Mouse (Mus musculus) cerebellum, postnatal 14 days (tissue): Measurements from ENCODE around the gene Dpep3.
"Not testable (repeated sequence)": the region's sequence is repeated elsewhere in the genome, so short reads cannot be mapped to it uniquely, and the experiment has no call there.

Experiments
- DNase-seq, 2 experiments: peaks; one replicate each; pipeline ENCODE4 v3.0.0; 2021; ENCODE audit warnings: mixed read lengths in 2 of 2

Dpep3 gene

DNA sequence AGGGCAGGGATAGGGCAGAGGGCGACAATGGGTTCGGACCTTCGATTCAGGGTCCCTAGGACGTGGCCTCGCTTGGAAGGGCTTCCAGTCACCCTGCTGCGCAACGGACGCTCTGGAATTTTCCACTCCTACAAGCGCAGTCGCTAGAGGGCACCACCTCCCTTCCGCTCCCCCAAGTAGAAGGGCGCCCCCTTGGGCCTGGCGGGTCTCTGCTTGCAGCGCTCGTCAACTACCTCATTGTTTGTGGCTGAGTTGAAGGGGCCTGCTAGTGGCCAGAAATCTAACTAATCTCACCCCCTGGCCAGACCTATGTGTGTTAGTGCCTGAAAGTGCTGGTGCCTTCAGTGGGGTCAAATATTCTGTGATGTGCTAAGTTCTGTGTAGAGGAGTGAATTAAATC is at the start of gene Dpep3:
Gene Dpep3 (minus strand): TSS at position 105 of the 400 bp plus-strand sequence.
- no peak for DNase-seq

- DNase-seq, result peak; percentile 94
These were observed 43.3 kb upstream of the Dpep3 start for GRCm38 (mm10) chr8:106022483-106022882.

DNA sequence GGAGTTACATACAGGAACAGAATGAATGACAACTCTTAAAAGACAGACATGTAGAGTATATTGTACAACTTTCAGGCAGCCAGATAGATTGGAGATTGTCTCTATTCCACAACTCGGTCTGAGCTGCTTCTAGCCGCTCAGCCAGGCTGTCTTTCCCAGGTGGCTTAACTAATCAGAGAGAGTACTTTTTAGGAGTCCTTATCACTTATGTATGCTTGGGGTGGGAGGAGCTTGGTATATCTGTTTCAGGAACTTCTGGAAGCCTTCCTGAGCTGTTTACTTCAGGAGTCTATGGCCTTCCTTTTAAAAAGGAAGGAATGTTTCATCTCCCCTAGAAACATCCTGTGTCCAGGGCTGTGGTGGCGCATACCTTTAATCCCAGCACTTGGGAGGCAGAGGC is 38.8 kb upstream of the Dpep3 start:
- no peak for DNase-seq

- DNase-seq, result no peak
These were observed 37.9 kb upstream of the Dpep3 start for GRCm38 (mm10) chr8:106017130-106017529.

DNA sequence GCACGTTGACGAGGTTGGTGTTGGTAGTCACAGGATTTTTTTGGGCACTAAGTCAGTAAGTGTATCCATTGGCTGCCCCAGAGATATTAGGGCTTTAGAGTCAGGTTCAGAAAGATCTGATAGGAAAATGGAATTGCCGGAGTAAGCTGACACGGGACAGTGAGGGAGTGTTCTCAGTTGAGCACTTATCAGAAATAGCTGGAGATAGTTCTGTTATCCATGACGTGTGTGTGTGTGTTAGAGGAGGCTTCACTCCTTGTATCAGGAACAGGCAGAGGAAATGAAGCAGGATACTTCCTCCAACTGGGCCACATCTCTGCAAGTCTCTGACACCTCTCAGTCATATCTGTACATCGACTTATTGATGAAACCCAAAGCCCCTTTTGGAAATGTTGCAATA is 37.1 kb upstream of the Dpep3 start:
- no peak for DNase-seq

DNA sequence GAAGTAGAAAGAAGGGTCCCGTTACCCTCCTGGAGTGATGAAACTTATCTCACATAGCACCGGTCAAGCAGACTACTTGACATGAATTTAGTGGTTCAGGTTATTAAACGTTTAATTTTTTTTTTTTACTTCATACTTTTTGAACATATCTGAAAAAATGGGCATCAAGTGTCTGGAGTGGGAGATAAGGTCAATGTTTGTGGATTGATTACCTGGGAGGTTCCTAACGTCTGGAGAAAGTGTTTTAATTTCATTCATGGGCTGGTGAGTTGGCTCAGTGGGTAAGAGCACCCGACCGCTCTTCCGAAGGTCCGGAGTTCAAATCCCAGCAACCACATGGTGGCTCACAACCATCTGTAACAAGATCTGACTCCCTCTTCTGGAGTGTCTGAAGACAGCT is 33.0 kb upstream of the Dpep3 start:
- DNase-seq, result not testable (repeated sequence)

- no peak for DNase-seq
These were observed 32.4 kb upstream of the Dpep3 start, which contains the start of gene Ddx28 for GRCm38 (mm10) chr8:106011643-106011986. Gene Ddx28, minus strand, starts transcription at chr8:106011882.

DNA sequence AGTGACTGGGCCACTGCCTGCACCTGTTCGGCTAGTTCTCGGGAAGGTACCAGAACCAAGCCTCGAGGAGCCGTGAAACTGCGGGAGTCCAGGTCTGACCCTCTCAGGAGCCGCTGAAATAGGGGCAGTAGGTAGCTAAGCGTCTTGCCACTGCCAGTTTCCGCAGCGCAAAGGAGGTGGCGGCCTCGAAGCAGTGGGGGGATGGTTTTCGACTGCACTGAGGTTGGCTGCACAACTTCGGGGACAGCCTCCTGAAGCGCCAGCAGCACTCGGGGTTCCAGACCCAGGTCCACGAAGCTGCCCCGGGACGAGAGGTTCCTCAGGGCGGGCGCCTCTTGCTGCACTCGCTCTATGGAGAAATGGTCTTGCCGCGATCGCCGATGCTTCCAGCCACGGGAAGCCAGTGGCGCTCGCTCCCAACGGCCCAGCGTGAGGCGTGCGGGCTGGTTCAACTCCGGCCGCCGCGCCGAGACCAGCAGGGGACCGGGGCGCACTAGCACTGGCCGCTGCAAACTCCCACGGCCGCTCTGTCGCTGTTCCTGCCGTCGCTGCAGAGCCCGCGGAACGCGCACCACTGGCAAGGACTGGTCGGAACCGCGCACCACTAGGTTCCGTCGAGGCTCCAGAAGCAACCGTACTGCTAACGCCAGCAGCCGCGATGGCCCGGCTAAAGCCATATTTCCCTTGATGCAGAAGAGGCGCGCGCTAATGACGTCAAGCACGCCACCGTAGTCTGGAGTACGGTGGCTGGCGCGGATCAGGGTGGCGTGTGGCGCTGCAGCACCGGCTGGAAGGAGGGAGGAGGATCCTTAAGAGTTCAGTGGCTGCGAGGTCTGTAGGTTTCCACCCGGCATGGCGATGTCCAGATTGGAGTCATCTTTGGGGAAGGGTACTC is 31.8 kb upstream of the Dpep3 start:
- peak; percentile 96 for DNase-seq

GRCm38 (mm10) chr8:106007891-106008290 is 28.7 kb upstream of the Dpep3 start:
- DNase-seq, result not testable (repeated sequence)

DNA sequence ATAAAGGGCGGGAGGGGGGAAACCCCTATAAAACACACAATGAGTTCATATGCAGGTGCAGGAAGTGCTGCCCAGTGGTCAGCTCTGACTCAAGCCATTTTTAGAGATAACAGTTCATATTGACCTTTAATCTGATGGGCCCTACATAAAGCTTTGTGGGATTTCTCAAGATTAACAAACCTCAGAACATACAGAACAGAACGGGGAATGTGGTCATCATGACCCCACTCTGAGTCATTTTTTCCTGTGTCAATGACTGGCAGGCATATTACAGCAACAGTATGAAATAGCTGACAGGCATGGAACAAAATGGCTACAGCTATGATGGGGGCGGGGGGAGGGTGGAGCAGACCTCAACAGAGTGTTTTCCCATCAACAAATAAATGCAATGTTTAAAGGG is 27.9 kb upstream of the Dpep3 start:
- DNase-seq, result no peak

GRCm38 (mm10) chr8:106006413-106006812 is 27.2 kb upstream of the Dpep3 start:
- DNase-seq, result no peak

DNA sequence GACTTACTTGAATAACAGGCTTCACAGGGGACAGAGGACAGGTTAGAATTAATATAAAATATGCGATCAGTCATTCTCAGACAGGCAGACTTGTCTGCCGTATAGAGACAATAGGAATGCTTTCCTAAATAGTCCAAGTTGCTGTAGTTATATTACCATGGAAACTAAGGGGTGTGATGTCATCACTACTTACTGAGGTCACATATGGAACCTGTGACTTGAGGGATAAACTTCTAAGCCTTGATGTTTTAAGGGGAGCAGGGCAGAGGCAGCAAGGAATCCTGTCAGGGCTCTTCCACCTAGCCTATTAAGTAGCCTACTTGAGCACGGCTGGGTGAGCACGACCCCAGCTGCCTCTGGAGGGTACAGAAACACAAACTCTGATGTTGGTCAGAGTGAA is 26.6 kb upstream of the Dpep3 start, which contains the start of gene Dpep2nb:
Gene Dpep2nb (minus strand): TSS at position 101 of the 400 bp plus-strand sequence.
- no peak for DNase-seq

DNA sequence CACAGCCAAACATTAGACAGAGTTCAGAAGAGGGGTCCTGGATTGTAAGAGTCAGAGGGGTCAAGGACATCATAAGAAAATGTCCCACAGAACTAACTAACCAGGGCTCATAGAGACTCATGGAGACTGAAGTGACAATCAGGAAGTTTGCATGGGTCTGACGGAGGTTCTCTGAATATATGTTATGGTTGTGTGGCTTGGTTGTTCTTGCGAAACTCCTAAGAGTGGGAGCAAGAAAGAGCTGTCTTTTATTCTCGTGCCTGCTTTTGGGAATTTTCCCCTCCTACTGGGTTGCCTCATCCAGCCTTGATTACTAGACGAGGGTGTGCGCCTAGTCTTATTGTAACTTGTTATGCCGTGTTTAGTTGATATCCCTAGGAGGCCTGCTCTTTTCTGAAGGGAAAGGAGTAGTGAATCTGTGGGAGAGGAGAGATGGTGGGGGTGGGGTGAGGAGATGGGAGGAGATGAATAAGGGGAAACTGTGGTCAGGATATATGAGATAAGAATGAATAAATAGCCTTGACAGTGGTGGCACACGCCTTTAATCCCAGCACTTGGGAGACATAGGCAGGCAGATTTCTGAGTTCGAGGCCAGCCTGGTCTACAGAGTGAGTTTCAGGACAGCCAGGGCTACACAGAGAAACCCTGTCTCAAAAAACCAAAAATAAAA is 25.4 kb upstream of the Dpep3 start:
- DNase-seq, result no peak

- DNase-seq, result peak; percentile 82 to 83
These were observed 22.7 kb upstream of the Dpep3 start for GRCm38 (mm10) chr8:106001908-106002307.

DNA sequence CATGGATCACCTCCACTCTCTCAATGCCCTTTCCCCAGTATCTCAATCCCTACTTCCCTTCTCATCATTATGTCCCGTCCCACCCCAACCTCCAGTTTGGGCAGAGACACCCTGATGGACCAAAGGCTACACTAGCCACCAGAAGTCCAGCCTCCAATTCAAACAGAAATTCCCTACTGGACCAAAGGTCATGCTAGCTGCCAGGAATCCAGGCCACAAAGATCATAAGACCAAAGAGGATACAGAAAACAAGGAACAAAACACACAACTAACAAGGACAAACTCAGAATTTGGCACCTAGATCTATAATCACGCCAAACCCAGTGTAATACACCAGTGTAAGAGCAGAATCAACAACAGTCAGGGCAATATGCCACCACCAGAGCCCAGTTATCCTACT is 19.7 kb upstream of the Dpep3 start:
- DNase-seq, result no peak

DNA sequence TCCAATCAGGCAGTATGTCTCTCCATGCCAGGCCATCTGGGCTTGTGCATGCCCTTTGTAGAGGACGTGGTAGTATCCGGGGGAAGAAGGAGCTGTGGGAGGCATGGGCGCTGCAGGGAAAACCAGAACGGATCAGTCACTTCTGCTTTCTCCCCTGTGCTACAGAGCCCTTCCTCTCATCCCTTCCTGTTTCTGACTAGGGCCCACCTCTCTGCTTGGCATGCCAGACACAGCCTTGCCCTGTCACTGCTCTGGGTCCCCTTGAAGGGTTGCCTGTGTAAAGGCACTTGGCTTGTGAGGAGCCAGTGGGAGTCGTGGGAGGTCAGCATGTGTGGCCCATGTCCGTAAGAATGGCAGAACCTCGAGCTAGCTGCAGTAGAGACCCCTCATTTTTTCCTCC is 17.1 kb upstream of the Dpep3 start:
- no peak for DNase-seq

DNA sequence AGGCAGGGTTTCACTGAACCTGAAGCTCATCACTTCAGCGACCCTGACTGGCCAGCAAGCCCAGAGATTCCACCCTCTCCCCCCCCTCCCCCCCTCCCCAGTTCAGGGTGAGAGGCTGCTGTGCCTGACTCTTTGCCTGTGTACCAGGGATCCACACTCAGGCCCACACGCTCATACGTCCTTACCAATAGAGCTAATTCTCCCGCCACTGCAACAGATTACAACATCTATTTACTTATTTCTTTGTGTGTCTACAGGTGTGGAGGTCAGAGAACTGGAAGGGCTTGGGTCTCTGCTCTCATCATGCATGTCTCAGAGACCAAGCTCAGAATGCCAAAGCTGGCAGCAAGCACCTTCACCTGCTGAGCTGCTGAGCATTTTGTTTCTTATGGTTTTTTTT is 14.0 kb upstream of the Dpep3 start:
- no peak for DNase-seq

- DNase-seq, result no peak
These were observed 13.3 kb upstream of the Dpep3 start for GRCm38 (mm10) chr8:105992499-105992898.

GRCm38 (mm10) chr8:105991546-105991945 is 12.3 kb upstream of the Dpep3 start:
- no peak for DNase-seq

DNA sequence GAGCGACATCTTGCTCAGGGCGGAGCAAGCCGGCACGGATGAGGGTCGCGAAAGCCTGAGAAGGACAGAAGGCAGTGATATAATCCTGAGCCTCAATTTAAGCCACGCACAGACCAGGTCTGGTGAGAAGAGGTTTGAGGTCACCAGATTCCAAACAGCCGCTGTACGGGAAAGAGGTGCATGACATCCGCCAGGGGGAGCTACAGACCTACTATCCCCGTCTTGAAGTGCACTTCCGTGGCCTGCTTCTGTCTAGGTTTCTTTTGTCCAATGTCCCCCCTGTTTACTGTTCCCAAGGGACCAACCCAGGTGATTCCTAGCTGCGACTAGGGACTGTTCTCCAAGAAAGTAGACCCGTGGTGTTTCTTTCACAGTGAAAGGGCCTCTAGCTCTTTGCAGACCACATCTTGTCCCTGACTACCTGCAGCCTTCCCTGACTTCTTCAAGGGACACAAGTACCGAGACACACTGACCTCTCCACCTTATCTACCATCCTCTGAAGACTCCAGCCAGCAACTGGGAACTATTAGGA is 11.7 kb upstream of the Dpep3 start, which contains the start of gene Dus2:
Gene Dus2 (plus strand): TSS at position 482 of the 532 bp plus-strand sequence.
- DNase-seq, result peak; percentile 87 to 95

GRCm38 (mm10) chr8:105988546-105988945 is 9.3 kb upstream of the Dpep3 start:
- peak; percentile 74 to 81 for DNase-seq

DNA sequence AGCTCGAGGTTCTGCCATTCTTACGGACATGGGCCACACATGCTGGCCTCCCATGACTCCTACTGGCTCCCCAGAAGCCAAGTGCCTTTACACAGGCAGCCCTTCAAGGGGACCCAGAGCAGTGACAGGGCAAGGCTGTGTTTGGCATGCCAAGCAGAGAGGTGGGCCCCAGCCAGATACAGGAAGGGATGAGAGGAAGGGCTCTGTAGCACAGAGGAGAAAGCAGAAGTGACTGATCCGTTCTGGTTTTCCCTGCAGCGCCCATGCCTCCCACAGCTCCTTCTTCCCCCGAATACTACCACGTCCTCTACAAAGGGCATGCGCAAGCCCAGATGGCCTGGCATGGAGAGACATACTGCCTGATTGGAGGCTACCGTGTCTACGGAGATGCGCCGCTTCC is 4.2 kb upstream of the Dpep3 start:
- DNase-seq, result not testable (repeated sequence)

- DNase-seq, result no peak
These were observed 1.9 kb upstream of the Dpep3 start for GRCm38 (mm10) chr8:105981146-105981545.

DNA sequence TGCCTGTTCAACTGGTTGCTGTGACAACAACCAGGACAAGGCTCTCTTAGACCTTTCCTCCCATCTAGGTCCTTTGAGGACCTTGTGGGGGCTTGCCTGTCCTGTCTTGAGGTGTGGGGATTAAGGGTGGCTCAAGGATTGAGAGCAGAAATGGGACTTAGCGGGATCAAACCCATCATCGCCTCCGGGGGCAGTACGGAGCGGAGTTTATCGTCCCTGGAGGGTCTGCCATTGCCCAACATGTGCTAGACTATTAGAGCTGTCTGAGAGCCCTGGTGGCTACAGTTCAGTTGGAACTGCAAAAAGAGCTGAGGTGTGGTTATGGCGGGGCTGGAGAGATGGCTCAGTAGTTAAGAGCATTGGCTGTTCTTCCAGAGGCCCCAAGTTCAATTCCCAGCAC is 3.9 kb downstream of the Dpep3 start:
- DNase-seq, result no peak
